Mouse (Mus musculus): ENCODE results near the gene Slc29a1. TPM values are rescaled to one million over a fixed set of nuclear protein-coding genes. Genes with fewer than 3 reads are reported as not detected.

Slc29a1 gene
- total RNA-seq (2023) = 100 to 1,000 TPM; 103 to 113 TPM

GRCm38 (mm10) chr17:45599446-45600242, at the start of gene Slc29a1:
Slc29a1 (minus strand) TSS chr17:45599606.

GRCm38 (mm10) chr17:45601877-45602304, 2.5 kb upstream of the Slc29a1 start, which contains the start of gene Mymx:
Mymx (minus strand) TSS chr17:45602102.

GRCm38 (mm10) chr17:45573087-45573779, 26.2 kb downstream of the Slc29a1 start, which contains the start of gene Hsp90ab1:
Hsp90ab1 (minus strand) TSS chr17:45573271.

GRCm38 (mm10) chr17:45563655-45564530, 35.5 kb downstream of the Slc29a1 start, which contains the start of gene Slc35b2:
Slc35b2 (plus strand) TSS chr17:45563874.

GRCm38 (mm10) chr17:45555452-45556106, 43.8 kb downstream of the Slc29a1 start, which contains the start of gene Nfkbie:
Nfkbie (plus strand) TSS chr17:45555703.

GRCm38 (mm10) chr17:45549617-45550181, 49.7 kb downstream of the Slc29a1 start, which contains the start of gene Tmem151b:
Tmem151b (minus strand) TSS chr17:45549677.

Other genes with a start within 250 kb of the Slc29a1 start
- 10 to 100 TPM; 77.3 to 78.2 TPM for gene Cdc5l, start 165.9 kb downstream of the Slc29a1 start, total RNA-seq (2023)
- not detected for gene Spats1, start 124.2 kb downstream of the Slc29a1 start, total RNA-seq (2023)
- 1 to 10 TPM; 8.9 TPM for gene Aars2, start 92.8 kb downstream of the Slc29a1 start, total RNA-seq (2023)
- not detected for gene Tcte1, start 76.2 kb downstream of the Slc29a1 start, total RNA-seq (2023)
- under 1 TPM; 0.09 to 0.18 TPM for gene Tmem151b, start 49.9 kb downstream of the Slc29a1 start, total RNA-seq (2023)
- gene Nfkbie, start 43.9 kb downstream of the Slc29a1 start, total RNA-seq (2023) = 100 to 1,000 TPM; 172 to 190 TPM
- 10 to 100 TPM; 74.0 to 90.3 TPM for gene Slc35b2, start 35.7 kb downstream of the Slc29a1 start, total RNA-seq (2023)
- 100 to 1,000 TPM; 744 to 768 TPM for gene Hsp90ab1, start 26.3 kb downstream of the Slc29a1 start, total RNA-seq (2023)
- gene Mymx, start 2.5 kb upstream of the Slc29a1 start, total RNA-seq (2023) = not detected
- 1 to 10 TPM; 1.2 to 2.0 TPM for gene Capn11, start 59.7 kb upstream of the Slc29a1 start, total RNA-seq (2023)
- 10 to 100 TPM; 47.5 to 51.1 TPM for gene Mrpl14, start 86.7 kb upstream of the Slc29a1 start, total RNA-seq (2023)
- gene Tmem63b, start 87.3 kb upstream of the Slc29a1 start, total RNA-seq (2023) = 10 to 100 TPM; 34.6 to 34.9 TPM
- gene 1600014C23Rik, start 134.2 kb upstream of the Slc29a1 start, total RNA-seq (2023) = not detected

Measured in monocyte, adult 59 days (primary cell).